Mouse (Mus musculus) lung, postnatal 10 days (tissue): Measurements from ENCODE around the gene Sdc1.

Experiments
- DNase-seq: peaks from one replicate; pipeline ENCODE4 v3.0.0; 2021

Sdc1 gene

DNA sequence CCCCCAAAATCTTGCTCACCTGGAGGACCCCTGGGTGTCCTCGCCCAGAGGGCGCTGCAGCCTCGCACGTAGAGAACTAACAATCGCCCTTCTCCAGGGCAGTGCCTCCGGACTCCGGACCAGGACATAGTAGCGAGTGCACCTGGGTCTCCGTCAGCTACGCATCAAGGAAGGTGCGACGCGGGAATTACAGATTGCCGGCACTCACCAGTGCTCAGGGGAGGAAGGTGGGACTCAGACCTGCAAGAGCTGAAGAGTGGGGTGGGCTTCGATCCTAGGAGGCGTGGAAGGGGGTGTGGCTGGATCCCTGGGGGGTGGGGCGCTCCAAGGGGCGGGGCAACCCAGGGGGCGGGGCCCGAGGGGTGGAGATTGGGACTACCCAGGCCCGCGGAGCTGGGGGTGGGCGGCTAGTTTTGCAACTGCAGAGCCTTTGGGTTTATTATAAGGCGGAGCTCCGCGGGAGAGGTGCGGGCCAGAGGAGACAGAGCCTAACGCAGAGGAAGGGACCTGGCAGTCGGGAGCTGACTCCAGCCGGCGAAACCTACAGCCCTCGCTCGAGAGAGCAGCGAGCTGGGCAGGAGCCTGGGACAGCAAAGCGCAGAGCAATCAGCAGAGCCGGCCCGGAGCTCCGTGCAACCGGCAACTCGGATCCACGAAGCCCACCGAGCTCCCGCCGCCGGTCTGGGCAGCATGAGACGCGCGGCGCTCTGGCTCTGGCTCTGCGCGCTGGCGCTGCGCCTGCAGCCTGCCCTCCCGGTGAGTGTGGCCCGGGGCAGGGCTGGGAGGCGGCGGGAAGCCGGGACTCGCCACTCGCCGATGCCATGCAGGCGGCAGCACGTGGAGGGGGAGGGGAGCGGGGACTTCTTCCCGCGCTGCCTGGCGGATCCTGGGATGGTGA is at the start of gene Sdc1:
TSS of gene Sdc1 (plus strand) at position 378 of the 898 bp plus-strand sequence.
- DNase-seq = peak; percentile 83

DNA sequence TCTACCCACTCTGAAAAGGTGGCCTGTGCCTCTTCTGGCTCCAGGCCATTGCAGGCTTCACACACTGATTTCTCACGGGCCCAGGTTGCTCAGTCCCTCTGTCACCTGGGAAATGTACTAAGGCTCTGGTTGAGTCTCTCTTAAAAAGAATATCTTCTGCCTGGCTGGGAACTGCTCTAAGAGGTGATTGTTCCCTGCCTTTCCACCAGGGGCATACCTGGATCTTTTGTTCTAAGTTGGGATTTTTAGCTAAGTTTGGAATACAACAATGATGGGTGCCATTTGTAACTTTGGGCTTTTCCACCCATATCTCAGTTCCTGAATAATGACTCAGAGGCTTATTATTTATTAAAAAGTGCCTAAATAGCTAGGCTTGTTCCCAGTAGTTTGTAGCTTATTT is 44.2 kb upstream of the Sdc1 start:
- no peak for DNase-seq

DNA sequence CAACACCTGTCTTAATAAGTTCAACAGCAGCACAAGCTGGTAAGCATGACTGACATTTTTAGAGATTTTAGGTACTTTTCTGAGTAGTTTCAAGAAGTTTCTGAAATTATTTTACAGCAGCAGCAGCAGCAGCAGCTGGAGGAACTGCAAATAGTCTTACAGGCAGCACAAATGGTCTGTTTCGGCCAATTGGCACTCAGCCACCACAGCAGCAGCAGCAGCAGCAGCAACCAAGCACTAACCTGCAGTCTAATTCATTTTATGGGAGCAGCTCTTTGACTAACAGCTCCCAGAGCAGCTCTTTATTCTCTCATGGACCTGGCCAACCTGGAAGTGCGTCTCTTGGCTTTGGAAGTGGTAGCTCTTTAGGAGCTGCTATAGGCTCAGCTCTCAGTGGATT is 42.4 kb upstream of the Sdc1 start:
- DNase-seq = peak; percentile 10

DNA sequence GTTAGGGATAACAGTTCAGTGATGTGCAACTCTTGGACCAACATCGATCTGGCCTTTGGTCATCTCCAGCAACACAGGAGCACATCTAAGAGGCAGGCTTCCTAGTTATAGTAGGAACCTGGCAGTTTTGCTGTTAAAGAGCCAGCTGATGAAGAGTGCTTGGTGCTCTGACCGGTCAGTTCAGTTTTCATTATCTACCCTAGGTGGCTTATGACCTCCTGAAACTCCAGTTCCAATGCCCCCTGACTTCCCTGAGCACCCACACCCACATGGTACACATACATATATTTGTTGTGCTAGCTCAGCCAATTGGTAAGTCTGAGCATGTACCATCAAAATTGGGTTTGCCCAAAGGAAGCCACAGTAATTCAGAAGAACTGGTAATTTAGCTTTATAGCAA is 17.5 kb upstream of the Sdc1 start:
- DNase-seq = no peak

DNA sequence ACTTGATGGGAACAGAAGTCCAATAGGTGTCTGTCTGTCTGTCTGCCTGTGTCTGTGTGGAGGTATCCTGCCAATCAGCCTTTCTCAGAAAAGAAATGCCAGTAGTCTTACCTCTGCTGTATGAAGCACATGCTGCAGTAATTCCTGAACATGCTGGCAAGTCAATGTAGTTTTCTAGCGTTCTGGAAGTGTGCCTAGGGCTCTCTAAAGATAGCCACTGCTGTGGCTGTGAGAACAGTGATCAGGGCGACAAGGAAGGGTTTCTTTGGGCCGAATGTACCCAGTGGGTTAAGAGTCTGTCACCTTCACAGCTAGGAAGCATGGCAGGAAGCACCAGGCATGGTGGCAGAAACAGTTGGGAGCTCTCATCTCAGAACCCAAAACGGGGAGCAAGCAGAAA is 17.0 kb upstream of the Sdc1 start:
- no peak for DNase-seq

DNA sequence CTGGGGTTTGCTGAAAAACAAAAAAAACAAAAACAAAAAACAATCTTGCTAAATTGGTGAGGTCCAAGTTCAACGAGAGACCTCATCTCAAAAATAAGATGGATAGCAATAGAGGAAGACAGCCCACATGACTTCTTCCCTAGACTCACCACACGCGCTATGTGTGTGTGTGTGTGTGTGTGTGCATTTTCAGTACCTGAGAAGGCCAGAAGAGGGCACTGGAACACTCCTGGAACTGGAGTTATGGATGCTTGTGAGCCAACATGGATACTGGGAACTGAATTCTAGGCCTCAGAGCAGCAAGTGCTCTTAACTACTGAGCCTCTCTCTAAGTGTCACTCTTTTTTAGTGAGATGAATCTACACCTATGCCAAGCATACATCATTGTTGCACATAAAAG is 13.1 kb upstream of the Sdc1 start:
- no peak for DNase-seq

DNA sequence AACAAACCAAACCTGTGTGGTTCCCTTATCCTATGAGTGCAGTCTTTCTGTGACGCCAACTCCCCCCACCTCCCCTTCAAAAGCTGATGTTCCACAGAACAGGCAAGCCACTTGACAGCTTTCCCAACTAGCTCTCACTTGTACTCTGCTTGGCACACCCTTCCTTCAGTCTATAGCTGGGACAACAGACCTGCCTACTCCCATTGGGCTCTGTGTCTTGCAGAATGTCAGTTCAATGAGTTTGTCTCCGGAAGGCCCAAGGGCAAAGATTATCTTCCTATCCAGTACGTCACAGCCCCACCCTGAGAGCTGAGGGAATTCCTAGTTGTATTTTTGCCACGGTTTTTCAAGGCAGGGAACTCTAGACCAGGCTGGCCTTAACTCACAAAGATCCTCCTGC is 12.0 kb upstream of the Sdc1 start:
- DNase-seq = no peak

DNA sequence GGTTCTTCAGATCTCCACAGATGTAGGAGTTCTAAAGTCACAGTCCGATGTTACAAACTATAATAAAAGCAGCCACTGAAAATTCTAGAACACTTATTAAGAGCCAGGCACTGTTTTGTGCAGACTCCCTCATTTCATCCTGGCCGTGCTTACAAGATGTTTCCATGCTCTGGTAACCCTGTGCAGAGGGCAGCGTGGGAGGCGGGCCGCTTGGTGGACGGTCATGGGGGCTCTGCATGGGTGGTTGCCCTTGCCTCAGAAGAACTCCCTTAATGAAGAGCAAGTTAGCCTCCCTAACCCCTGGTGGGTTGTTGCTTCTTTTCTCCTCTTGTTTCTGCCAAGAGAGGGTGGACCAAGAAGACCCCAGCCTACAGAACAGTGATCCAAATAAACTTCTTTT is 11.3 kb upstream of the Sdc1 start:
- no peak for DNase-seq

DNA sequence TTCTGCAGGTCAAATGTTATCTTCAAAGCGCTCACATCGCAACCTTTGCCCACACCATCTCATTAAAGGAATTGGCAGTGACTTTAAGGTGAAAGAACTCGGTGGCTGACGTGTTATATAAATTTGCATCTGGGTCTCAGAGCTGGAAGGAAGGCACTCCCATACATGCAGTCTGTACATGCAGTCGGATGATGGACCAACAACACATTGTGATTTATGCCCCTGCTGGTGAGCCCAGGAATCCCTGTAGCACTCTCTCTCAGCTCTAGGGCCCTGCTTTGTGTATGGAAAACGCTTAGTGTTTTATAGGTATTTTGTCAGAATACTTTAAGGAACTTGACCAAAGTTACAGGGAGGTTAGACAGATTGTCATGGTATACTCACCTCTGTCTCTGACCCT is 10.6 kb upstream of the Sdc1 start:
- DNase-seq = no peak

DNA sequence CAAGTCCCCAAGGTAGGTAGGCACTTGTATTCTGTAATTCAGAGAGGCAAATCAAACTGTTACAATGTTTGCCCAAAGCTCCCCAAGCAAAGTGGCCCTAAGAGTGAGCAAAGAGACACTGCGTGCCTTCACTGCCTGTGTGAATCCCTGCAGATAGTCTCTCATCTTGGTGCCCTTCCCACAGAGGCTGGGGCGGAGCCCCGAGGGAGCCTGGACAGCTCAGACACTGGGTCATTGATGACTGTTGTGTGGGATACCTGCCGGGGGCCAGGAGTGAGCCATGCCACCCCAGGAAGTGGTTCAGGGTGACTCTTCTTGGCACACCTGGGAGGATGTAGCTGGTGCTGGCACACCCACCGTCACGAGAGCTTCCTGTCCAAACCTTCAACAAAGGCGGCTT is 10.1 kb upstream of the Sdc1 start:
- DNase-seq = no peak

DNA sequence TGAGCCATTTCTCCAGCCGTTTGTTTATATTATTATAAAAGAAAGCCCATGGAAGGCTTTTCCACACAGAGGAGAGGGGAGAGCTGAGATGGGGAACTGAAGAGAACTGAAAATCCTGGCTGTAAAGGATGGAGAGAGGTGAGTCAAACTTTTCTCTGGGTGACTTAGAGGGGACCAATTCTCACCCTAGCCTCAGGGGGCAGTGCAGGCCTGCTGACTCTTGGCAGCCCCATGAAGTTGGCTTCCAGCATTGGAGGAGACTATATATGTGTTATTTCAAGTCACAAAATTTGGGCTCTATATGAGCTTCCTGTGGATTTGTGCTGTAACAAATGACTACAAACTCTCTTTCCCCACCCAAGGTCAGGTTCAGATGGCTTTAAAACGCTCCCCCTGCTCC is 8.5 kb upstream of the Sdc1 start:
- peak; percentile 43 for DNase-seq

DNA sequence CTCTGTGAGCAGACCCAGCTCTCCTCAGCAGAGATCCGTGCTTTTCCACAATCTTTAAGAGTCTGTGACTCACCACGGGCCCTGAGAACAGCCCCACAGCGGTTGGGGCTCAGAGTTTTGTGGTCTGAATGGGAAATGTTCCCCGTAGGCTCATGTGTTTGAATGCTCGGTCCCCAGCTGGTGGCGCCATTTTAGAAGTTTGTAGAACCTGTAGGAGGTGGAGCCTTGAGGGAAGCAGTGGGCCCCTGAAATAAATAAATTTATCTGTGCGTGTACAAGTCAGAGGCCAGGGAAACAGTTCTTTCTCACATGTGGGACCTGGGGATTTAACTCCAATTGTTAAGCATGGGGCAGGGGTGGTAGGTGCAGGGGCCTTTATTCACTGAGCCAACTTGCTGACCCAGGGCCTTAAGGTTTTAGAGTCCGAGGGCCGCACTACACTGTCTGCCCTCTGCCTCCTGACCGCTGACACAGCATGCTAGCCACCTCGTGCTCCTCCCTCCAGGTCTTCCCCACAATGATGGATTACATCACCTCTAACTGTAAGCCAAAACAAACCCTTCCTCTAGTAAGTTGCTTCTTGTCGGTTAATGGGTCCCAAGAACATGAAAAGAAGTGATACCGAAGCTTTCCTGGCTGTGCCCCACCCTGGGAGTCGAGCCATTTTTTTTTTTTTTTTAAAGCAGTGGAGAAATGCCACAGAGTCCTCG is 6.7 kb upstream of the Sdc1 start:
- no peak for DNase-seq

DNA sequence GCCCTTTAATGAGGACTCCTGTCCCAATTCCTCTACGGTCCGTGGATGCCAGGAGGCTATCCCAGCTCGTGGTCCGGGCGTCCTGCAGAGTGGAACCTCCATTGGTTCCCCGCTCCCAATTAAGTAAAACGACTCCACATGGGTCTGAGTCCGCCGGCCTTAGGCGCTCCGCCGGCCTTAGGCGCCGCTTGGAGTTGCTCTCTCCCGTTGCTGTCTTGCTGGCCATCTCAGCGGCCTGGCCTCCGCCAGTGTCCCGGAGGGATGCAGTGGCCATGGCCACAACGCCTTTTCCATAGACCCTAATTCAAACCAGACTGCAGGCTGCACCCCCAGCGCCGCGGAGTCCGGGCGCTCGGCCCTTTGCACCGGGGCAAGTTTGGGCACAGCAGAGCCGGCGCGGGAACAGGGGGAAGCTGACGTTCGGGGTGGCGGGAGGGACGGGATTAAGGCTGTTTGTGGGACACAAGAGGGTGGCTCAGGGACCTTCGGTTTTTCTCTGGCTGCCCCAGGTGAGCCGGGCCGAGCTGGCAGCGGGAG is 789 bp downstream of the Sdc1 start:
- DNase-seq = peak; percentile 31

DNA sequence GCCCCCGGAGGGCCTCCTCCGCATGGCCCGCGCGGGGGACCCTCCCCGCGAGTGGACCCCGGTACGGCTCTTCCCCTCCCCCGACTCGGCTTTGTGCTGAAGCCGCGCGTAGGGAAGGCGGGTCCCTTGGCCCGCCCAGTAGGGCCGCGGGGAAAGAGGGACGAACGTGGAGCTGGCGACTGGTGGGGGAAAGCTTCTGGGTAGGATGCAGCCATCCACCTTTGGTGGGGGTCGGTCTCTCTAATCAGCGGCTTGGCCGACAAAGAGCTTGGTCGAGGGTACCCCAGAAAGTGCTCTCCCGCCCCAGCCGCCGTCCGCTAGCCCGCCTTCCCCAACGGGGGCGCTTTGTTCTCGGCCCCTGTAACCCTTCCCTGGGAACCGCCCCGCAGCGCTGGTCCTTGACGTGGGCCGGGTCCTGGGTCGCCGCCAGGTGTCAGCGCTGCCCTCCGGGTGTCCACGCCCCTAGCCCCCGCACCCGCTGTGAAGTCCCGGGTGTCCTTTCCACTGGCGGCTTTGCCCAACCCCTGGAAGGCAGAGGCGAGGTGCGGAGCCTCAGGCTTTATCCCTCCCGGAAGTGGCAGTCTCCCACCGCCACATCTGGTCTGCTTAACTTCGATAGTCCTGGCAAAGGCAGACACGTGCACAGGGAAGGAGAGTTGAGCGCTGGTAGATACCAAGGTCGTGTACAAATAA is 1.5 kb downstream of the Sdc1 start:
- peak; percentile 73 for DNase-seq

DNA sequence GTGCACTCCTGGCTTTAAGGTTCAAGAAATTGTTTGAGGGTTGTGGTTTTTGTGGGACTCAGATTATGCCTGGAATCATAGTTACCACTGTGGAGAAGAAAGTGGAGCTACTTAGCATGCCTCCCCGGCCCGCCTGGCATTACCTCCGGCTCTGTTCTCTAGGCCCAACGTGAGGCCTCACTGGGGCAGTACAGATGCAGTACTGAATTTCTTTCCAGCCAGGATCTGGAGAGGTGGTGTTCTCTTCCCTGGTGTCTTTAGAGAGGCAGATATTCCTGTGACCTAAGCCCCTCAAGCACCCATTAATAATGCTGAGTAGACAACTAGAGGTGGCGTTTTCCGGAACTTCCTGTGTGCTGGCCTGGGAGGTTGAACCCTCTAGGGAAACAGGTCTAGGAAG is 2.2 kb downstream of the Sdc1 start:
- no peak for DNase-seq

DNA sequence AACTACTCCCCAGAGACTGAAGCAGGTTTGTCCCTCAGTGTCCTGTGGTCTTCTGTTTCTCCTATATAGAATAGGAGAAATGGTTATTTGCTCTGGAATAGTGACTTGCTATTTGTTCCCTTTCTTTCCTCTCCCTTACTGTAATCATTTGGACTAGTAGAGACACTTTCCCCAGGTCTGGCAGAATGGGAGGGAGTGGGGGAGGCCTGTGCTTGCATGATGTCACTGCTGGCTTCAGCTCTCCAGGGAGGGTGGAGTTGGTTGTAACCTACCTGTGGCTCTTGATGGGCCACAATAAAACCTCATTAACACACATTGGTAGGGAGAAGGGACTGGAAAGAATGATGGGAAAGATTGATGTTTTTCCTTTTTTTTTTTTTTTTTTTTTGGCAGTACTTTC is 3.1 kb downstream of the Sdc1 start:
- no peak for DNase-seq

DNA sequence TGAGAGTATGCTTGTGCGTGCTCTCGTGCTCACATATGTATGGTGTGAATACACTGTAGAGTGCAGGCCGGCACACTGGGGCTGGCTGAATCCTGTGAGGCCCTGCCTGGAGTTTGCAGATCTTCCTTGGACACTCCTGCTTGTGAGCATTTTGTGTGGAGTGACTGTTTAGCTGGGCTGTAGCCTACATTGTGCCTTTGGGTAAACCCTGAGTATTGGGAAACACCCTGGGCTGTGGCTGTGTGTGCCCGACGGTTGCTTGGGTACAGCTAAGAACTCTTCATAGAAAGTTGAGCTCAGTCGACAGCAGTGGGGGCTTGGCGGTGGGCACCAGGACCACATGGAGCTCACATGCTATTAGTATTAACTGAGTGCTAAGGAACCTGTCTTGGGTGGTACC is 5.1 kb downstream of the Sdc1 start:
- DNase-seq = no peak

DNA sequence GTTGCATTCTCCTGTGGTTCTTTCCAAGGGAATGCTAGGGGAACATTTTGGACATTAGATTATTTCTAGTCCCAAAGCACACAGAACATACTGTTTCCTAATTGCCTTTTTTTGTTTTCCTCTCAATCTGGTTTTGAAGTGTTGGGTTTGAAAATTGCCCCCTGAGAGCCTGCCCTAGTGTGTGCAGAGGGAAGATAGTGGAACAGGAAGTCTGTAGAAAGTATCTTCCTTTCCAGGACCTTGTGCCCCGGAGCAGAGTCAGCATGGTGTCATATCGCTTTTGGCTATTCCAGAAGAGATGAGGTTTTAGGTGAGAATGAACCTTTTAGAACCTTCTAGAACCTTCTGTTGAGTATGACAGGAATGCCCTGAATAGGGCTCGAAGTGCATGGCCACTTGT is 5.6 kb downstream of the Sdc1 start:
- DNase-seq = no peak

DNA sequence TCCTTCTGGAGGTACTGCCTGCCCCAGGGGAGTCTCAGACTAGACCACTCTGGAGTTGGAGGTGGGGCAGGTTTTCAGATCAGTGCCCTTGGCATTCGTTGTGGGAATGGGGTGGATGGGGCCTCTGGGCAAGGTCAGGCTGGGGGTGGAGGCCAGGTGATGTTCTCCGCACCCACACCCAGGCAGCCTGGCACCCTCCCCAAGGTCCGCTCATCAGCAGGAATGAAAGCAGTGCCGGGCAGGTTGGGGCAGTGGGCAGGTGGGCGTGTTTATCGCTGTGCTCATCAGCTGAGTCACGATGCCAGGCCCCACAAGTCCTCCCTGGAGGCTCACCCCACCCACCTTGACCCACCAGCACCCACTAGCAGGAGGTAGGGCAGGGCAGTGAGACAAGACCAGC is 7.0 kb downstream of the Sdc1 start:
- DNase-seq = no peak

DNA sequence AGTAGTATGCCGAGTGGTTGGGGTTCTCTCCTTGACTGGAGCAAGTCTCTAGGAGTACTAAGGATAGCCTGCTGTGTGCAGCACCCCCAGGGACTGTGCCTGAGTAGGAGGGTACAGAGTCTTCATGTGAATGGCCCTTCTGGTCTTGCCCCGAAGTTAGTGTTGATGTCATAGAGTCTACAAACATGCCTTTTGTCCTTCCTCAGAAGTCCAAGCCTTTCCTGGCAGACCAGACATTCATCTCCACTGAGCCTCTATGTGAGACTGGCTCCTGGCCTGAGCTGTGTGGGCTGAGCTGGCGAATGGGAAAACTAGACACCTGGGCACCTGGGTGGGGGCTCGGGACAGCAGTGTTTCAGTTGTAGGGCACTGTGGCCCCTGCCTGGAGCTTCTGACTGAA is 8.7 kb downstream of the Sdc1 start:
- DNase-seq = no peak

DNA sequence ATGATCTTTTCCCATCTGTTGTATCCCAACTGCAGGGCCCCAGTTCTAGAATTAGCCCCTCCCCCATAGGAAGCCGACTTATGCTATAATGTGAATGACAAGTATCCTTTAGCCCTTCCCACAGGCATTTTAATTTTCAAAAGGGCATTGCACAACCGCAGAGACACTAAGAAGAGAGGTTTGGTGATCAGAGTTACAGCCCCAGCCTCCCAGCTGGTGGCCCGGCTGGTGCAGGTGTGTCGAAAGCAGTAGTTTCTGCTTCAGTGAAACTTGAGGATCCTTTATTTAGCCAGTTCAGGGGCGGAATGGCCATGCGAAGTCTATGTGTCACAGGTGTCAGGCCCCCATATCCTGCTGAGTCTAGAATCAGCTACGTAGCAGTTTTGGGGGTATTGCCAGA is 10.0 kb downstream of the Sdc1 start:
- DNase-seq = no peak

DNA sequence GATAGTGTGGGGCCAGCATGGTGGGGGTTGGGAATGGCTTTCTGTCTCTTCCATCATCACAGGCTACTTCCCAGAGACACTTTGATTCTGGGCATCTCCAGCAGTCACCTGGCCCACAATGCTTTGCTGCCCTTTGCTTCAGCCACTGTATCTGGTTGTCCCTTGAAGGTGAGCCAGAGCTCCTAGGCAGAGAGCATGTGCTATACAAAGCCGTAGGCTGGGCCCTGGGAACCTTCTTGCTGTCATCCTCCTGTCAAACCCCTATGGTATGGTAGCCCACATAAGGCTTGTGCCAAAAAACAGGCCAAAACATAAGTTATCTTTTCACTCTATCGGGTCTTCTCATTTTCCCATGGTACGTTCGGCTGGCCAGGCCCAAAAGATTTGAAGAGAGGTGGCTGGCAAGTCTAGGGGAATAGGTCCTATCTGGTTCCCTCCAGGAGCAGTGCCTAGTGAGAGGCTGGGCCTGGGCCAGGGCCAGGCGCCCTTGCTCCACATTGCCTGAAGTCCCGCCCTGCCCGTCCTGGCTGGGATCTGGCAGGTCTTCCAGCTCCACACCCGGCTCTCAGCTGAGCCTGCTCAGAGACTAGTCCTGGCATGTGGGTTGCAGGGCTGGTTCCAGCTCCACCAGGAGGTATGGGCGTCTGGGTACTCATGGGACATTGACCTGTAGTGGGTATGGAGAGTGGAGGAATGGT is 10.7 kb downstream of the Sdc1 start:
- peak; percentile 68 for DNase-seq

DNA sequence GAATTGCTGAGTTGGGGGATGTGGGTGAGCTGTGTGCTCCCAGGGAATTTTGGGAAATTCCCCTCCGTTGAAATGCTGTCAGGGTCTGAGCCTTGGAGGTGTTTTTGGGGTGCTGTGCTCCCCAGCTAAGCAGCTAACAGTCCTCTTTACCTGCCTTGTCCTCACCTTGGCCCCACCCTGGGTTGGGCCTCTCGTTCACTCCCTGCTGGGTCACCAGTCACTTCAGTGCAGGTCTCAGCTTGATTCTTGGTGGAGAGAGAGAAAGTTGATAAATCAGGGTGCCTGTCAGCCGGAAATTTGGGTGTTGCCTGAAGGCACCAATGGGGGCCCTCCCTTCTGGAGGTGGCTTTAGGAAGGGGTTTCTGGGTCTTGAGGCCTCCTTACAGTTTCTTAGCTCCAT is 11.4 kb downstream of the Sdc1 start:
- no peak for DNase-seq
